Mouse (Mus musculus) liver, embryonic 12.5 days (tissue): ENCODE results near the gene Camkmt. TPM values are rescaled to one million over a fixed set of nuclear protein-coding genes. Genes with fewer than 3 reads are reported as not detected.

Experiments used
- ATAC-seq: fragments of 200-750 bp; cut with Nextera tagmentation; 2 replicates; pipeline ENCODE4 v1.8.0; 2017; ENCODE audit warnings: moderate number of reproducible peaks, mild to moderate bottlenecking, moderate library complexity
- H3K27ac ChIP-seq: fragments of 300-500 bp; sonication (generic); 2 replicates; pipeline ENCODE4 v1.5.1; 2016; ENCODE audit warnings: mild to moderate bottlenecking
- H3K27me3 ChIP-seq: fragments of 300-500 bp; sonication (generic); replicated peaks from 2 replicates; pipeline ENCODE4 v1.6.1; 2016; ENCODE audit warnings: mild to moderate bottlenecking, moderate library complexity
- H3K36me3 ChIP-seq: fragments of 300-500 bp; sonication (generic); 2 replicates; pipeline ENCODE4 v1.6.1; 2016; ENCODE audit warnings: mild to moderate bottlenecking, moderate library complexity
- H3K4me1 ChIP-seq: fragments of 300-500 bp; sonication (generic); 2 replicates; pipeline ENCODE4 v1.6.1; 2016
- H3K4me2 ChIP-seq: fragments of 300-500 bp; sonication (generic); 2 replicates; pipeline ENCODE4 v1.6.1; 2016; ENCODE audit warnings: mild to moderate bottlenecking, moderate library complexity
- H3K4me3 ChIP-seq: fragments of 300-500 bp; sonication (generic); 2 replicates; pipeline ENCODE4 v1.5.1; 2016; ENCODE audit warnings: mild to moderate bottlenecking, moderate library complexity
- H3K9ac ChIP-seq: fragments of 300-500 bp; sonication (generic); 2 replicates; pipeline ENCODE4 v1.6.1; 2016; ENCODE audit warnings: mild to moderate bottlenecking, moderate library complexity
- H3K9me3 ChIP-seq: fragments of 300-500 bp; sonication (generic); replicated peaks from 2 replicates; pipeline ENCODE4 v1.6.1; 2016; ENCODE audit warnings: mild to moderate bottlenecking, moderate library complexity
- WGBS: fragments of 180-500 bp; shearing (Covaris S2); methylation state at CpG from one replicate; pipeline ENCODE4 v1.1.7; 2016; ENCODE audit not compliant: insufficient replicate concordance; 5-methylcytosine and 5-hydroxymethylcytosine counted together
- polyA plus RNA-seq: library from polyadenylated mRNA; unstranded; fragments of >200 nt; fragmentation: Nextera tagmentation; extraction: Ambion mirVana; gene quantifications from 2 replicates; pipeline ENCODE4 v1.2.1, GENCODE M21; 2016

Gene Camkmt
- polyA plus RNA-seq, 1 experiment from 2014 or later, result 4.4 TPM

DNA sequence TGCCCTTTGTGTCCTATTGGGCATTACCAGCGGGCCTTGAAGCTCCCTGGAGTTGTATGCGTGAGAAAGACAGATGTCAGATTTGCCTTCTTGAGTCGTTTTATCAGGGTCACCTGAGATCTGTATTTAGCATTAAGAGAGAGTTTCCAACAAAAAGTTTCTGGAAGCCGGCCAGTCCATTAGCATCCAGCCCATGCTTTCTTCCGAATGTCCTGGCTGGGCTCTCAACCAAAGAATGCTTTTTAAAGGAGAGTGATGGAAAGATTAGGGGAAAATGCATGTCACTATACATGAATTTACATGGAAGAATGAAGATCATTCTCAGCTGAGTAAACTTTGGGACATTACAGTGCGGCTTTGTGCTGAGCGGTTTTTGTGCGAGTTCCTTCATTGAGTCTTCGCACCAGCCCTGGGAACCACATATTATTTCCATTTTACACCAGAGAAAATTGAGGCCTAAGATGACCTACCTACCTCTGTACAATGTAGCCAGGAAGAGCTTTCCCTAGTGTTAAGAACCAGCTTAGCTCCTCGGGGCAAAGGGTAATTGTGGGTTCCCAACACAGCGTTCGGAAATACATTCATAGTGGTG lies 176.6 kb downstream of the Camkmt start:
- 82% methylated on average over 12 of the region's 12 CpGs for WGBS
- no peak overlapping the region for H3K27ac ChIP-seq
- no peak for ATAC-seq
- H3K27me3 ChIP-seq, result no peaks in the 10 kb centered on the region
- H3K36me3 ChIP-seq, result no peaks in the 10 kb centered on the region
- H3K4me2 ChIP-seq, result no peak overlapping the region
- no peaks in the 10 kb centered on the region for H3K4me1 ChIP-seq
- no peaks in the 10 kb centered on the region for H3K9me3 ChIP-seq
- H3K9ac ChIP-seq, result no peak overlapping the region
- H3K4me3 ChIP-seq, result no peak overlapping the region

- Histone ChIP-seq H3K27me3 (no peaks in the 10 kb centered on the region), H3K4me2 (no peak overlapping the region), H3K9me3 (no peaks in the 10 kb centered on the region), H3K36me3 (no peaks in the 10 kb centered on the region), H3K4me1 (no peaks in the 10 kb centered on the region), H3K27ac (no peak overlapping the region), H3K9ac (no peak overlapping the region), H3K4me3 (no peak overlapping the region)
- ATAC-seq, result no peak
- WGBS, result 76% methylated on average over 20 of the region's 20 CpGs
These were observed 181.3 kb downstream of the Camkmt start for GRCm38 (mm10) chr17:85271466-85272175.

DNA sequence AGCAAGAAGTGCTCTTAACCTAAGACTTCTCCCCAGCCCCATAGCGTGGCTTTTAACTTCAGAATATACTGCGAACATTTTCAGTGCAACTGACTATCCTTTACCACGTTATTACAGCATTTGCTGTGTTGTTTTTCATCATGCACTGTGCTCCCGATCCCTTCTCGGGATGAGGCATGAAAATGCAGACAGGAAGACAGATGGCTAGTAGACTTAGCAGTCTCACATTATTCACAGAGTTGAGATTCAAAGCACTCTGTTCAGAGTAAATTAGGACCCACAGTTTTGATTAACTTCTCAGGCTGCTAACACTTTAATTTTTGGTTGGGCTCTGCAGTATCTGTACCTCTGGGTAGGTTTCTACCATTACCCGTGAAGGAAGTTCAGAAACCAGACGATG lies 189.4 kb downstream of the Camkmt start:
- 70% methylated on average over 7 of the region's 7 CpGs for WGBS
- ATAC-seq, result no peak

DNA sequence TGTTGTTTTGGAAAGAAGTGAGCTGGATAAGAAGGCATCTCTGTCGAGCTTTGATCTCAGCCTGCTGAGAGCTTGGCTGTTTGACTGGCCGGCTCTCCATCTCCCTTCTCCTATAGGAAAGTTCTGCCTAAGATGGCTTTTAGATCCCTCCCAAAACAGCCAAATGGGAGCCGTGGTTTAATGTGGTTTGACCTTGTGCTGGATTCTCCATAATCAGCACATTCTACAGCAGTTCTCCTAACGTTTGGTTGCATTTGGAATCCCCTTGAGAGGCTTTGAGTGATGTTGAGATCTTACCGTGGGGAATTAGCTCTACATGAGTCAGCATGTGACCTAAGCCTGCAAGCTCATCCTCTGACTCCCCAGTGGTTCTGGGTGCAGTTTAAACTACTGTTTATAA lies 192.1 kb downstream of the Camkmt start:
- no peaks in the 10 kb centered on the region for H3K4me1 ChIP-seq
- no peak overlapping the region for H3K4me3 ChIP-seq
- no peak overlapping the region for H3K9ac ChIP-seq
- H3K4me2 ChIP-seq, result no peak overlapping the region
- H3K27me3 ChIP-seq, result no peaks in the 10 kb centered on the region
- WGBS, result 52% methylated on average over 5 of the region's 5 CpGs
- peaks cover 4% of the 10 kb centered on the region; the same call in 1 of the 2 replicates for H3K9me3 ChIP-seq
- H3K36me3 ChIP-seq, result no peaks in the 10 kb centered on the region
- ATAC-seq, result no peak
- H3K27ac ChIP-seq, result no peak overlapping the region

More for the DNA sequence above, 189.4 kb downstream of the Camkmt start:
- no peaks in the 10 kb centered on the region for H3K27me3 ChIP-seq
- H3K4me1 ChIP-seq, result no peaks in the 10 kb centered on the region
- no peak overlapping the region for H3K27ac ChIP-seq
- H3K9me3 ChIP-seq, result no peaks in the 10 kb centered on the region
- no peaks in the 10 kb centered on the region for H3K36me3 ChIP-seq
- no peak overlapping the region for H3K4me2 ChIP-seq
- H3K9ac ChIP-seq, result no peak overlapping the region
- H3K4me3 ChIP-seq, result no peak overlapping the region

DNA sequence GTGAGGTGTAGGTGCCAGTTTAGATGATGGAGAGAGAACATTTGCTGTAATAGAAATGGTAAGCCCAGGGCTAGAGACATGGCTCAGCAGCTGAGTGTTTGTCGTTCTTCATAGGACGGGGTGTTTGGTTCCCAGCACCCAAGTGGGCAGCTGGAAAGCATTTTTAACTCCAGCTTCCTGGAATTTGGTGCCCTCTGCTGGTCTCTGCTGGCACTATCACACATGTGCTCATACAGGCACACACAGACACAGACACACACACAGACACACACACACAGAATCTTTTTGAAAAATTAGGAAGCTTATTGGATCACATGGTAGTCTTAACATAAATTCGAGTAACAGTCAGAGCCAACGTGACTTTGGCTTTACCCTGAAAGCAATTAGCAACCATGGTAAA lies 200.8 kb downstream of the Camkmt start:
- WGBS, result 85% methylated on average over 4 of the region's 4 CpGs

GRCm38 (mm10) chr17:85291601-85292000 lies 201.2 kb downstream of the Camkmt start:
- WGBS, result 88% methylated on average over 5 of the region's 5 CpGs
- Histone ChIP-seq H3K9me3 (peaks cover 5% of the 10 kb centered on the region; the same call in 1 of the 2 replicates), H3K36me3 (no peaks in the 10 kb centered on the region), H3K27ac (no peak overlapping the region), H3K4me1 (no peaks in the 10 kb centered on the region), H3K9ac (no peak overlapping the region), H3K4me2 (no peak overlapping the region), H3K4me3 (no peak overlapping the region), H3K27me3 (no peaks in the 10 kb centered on the region)
- no peak for ATAC-seq

More for the DNA sequence above, 200.8 kb downstream of the Camkmt start:
- ATAC-seq, result no peak
- Histone ChIP-seq H3K27ac (no peak overlapping the region), H3K36me3 (no peaks in the 10 kb centered on the region), H3K9ac (no peak overlapping the region), H3K9me3 (peaks cover 5% of the 10 kb centered on the region; the same call in 1 of the 2 replicates), H3K4me1 (no peaks in the 10 kb centered on the region), H3K4me2 (no peak overlapping the region), H3K4me3 (no peak overlapping the region), H3K27me3 (no peaks in the 10 kb centered on the region)

DNA sequence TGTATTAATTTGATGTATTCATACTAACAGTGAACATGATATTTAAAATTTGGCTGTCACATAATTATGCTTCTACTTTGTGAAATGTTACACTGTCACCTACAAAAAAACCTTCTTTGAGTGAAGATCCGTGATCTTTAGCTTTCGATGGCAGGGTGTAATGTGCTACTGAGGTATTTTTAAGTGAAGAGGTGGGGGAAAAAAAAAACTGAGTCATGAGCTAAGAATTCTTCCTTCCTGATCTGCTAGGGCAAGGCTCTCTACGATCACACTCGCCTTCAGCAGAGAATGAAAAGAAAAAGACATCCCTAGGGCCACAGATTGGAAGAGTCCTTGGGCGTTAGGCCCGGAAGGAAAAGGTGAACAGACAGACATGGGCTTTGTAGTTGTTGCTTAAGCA lies 201.9 kb downstream of the Camkmt start:
- no peak overlapping the region for H3K4me2 ChIP-seq
- no peak for ATAC-seq
- 65% methylated on average over 6 of the region's 6 CpGs for WGBS

DNA sequence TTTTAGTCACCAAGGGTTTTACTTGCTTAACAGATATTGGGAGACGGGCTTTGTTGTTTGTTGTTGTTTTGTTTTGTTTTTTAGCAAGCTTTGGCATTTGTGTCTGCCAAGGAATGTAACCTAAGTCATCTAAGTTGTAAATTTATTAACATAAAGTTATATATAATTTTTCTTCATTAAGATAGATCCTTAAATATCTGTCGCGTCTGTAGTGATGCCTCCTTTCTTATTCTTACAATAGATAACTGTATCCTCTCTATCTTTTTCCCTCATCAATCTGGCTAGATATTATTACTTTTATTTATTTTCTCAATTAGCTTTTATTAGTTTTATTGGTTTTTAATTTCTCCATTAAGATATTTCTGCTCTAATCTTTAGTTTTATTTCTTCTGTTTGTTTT lies 213.3 kb downstream of the Camkmt start:
- Histone ChIP-seq H3K36me3 (no peaks in the 10 kb centered on the region), H3K9me3 (no peaks in the 10 kb centered on the region), H3K27ac (no peak overlapping the region), H3K9ac (no peak overlapping the region), H3K4me2 (no peak overlapping the region), H3K4me1 (no peaks in the 10 kb centered on the region), H3K4me3 (no peak overlapping the region), H3K27me3 (no peaks in the 10 kb centered on the region)
- WGBS, result 81% methylated on average over 3 of the region's 3 CpGs
- ATAC-seq, result no peak

More for the DNA sequence above, 201.9 kb downstream of the Camkmt start:
- Histone ChIP-seq H3K4me1 (no peaks in the 10 kb centered on the region), H3K36me3 (no peaks in the 10 kb centered on the region), H3K27me3 (no peaks in the 10 kb centered on the region), H3K9me3 (peaks cover 5% of the 10 kb centered on the region; the same call in 1 of the 2 replicates), H3K9ac (no peak overlapping the region), H3K4me3 (no peak overlapping the region), H3K27ac (no peak overlapping the region)

DNA sequence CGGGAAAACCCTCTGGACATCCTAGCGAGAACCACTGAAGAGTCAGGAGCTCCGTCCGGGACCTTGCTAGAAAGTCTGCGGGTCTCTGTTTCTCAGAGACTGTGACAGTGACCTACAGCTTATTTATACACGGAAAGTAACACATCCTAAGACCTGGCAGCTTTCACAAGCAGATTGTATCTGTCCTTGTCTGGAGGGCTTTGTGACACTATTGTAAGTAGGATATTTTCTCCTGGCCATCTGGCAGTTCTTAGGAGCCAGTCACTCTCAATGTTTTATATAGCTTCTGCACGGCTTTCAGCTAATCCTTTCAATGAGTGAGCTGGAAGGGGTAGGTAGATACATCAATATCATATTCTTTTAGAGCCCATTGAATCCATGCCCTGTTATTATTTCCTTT lies 218.2 kb downstream of the Camkmt start:
- no peak overlapping the region for H3K27ac ChIP-seq
- no peak overlapping the region for H3K4me2 ChIP-seq
- no peaks in the 10 kb centered on the region for H3K36me3 ChIP-seq
- H3K4me3 ChIP-seq, result no peak overlapping the region
- WGBS, result 77% methylated on average over 7 of the region's 7 CpGs
- H3K27me3 ChIP-seq, result no peaks in the 10 kb centered on the region
- H3K4me1 ChIP-seq, result no peaks in the 10 kb centered on the region
- no peaks in the 10 kb centered on the region for H3K9me3 ChIP-seq
- no peak for ATAC-seq
- H3K9ac ChIP-seq, result no peak overlapping the region

- no peak overlapping the region for H3K9ac ChIP-seq
- 86% methylated on average over 10 of the region's 10 CpGs for WGBS
- no peak overlapping the region for H3K4me3 ChIP-seq
- H3K36me3 ChIP-seq, result no peaks in the 10 kb centered on the region
- no peak overlapping the region for H3K27ac ChIP-seq
- 0 out of 2 replicates have a peak, but pooled peaks cover 4% of the 10 kb centered on the region for H3K27me3 ChIP-seq
- H3K4me2 ChIP-seq, result no peak overlapping the region
- H3K4me1 ChIP-seq, result no peaks in the 10 kb centered on the region
- ATAC-seq, result no peak
- H3K9me3 ChIP-seq, result no peaks in the 10 kb centered on the region
These were observed 218.7 kb downstream of the Camkmt start for GRCm38 (mm10) chr17:85309046-85309445.

- Histone ChIP-seq H3K36me3 (no peaks in the 10 kb centered on the region), H3K9ac (no peak overlapping the region), H3K4me2 (no peak overlapping the region), H3K27me3 (0 out of 2 replicates have a peak, but pooled peaks cover 5% of the 10 kb centered on the region), H3K4me3 (no peak overlapping the region), H3K9me3 (no peaks in the 10 kb centered on the region), H3K4me1 (no peaks in the 10 kb centered on the region), H3K27ac (no peak overlapping the region)
- no peak for ATAC-seq
- WGBS, result 77% methylated on average over 13 of the region's 13 CpGs
These were observed 221.0 kb downstream of the Camkmt start for GRCm38 (mm10) chr17:85311348-85311747.

- Histone ChIP-seq H3K27ac (no peak overlapping the region), H3K9me3 (no peaks in the 10 kb centered on the region), H3K4me3 (no peak overlapping the region), H3K9ac (no peak overlapping the region), H3K36me3 (no peaks in the 10 kb centered on the region), H3K27me3 (0 out of 2 replicates have a peak, but pooled peaks cover 5% of the 10 kb centered on the region), H3K4me1 (no peaks in the 10 kb centered on the region), H3K4me2 (no peak overlapping the region)
- no peak for ATAC-seq
- WGBS, result 73% methylated on average over 10 of the region's 10 CpGs
These were observed 228.0 kb downstream of the Camkmt start for GRCm38 (mm10) chr17:85318401-85318800.
